Mouse (Mus musculus) MEL (cell line): Measurements from ENCODE around the gene Ift52. TPM values are rescaled to one million over a fixed set of nuclear protein-coding genes. Genes with fewer than 3 reads are reported as not detected.

Source experiments
- DNase-seq: peaks from one replicate; pipeline ENCODE4 v3.0.0; 2011; ENCODE audit warnings: low read depth, low spot score
- H3K27ac ChIP-seq: 2 replicates; pipeline ENCODE4 v1.5.1; 2012; ENCODE audit warnings: low read depth, mild to moderate bottlenecking, control low read depth, low read length, moderate library complexity; ENCODE audit not compliant: control insufficient read depth
- H3K27me3 ChIP-seq, 2 experiments: fragments of 150-350 bp in 1 of 2; sonication (generic) in 1 of 2; 2 replicates each; pipeline ENCODE4 v1.6.1; 2012; ENCODE audit warnings: low read length in 2 of 2, mild to moderate bottlenecking in 2 of 2, improper control_type of control experiment in 1 of 2, moderate library complexity in 1 of 2; ENCODE audit not compliant: insufficient read depth in 2 of 2, control insufficient read depth in 1 of 2
- H3K36me3 ChIP-seq, 2 experiments: 2 replicates each; pipeline ENCODE4 v1.6.1; 2012 to 2014; ENCODE audit warnings: low read length in 2 of 2, improper control_type of control experiment in 1 of 2, inconsistent platforms in 1 of 2, mild to moderate bottlenecking in 1 of 2; ENCODE audit not compliant: insufficient read depth in 2 of 2, control insufficient read depth in 1 of 2
- H3K4me1 ChIP-seq, 2 experiments: fragments of 150-350 bp in 1 of 2; sonication (generic) in 1 of 2; 2 replicates each; pipeline ENCODE4 v1.6.1; 2012; ENCODE audit warnings: low read length in 2 of 2, improper control_type of control experiment in 1 of 2, mild to moderate bottlenecking in 1 of 2; ENCODE audit not compliant: insufficient read depth in 2 of 2, control insufficient read depth in 1 of 2
- H3K4me3 ChIP-seq, 2 experiments: fragments of 150-350 bp in 1 of 2; sonication (generic) in 1 of 2; 2 replicates each; pipeline ENCODE4 v1.5.1; 2012; ENCODE audit warnings: low read depth in 2 of 2, low read length in 2 of 2, mild to moderate bottlenecking in 2 of 2, moderate library complexity in 2 of 2, control low read depth in 1 of 2, improper control_type of control experiment in 1 of 2; ENCODE audit not compliant: control insufficient read depth in 1 of 2, insufficient read depth in 1 of 2
- H3K79me2 ChIP-seq: 2 replicates; pipeline ENCODE4 v1.6.1; 2012; ENCODE audit warnings: mild to moderate bottlenecking, low read length, moderate library complexity; ENCODE audit not compliant: control insufficient read depth, poor library complexity, insufficient read depth
- H3K9ac ChIP-seq: 2 replicates; pipeline ENCODE4 v1.6.1; 2012; ENCODE audit warnings: low read depth, mild to moderate bottlenecking, control low read depth, low read length, moderate library complexity; ENCODE audit not compliant: control insufficient read depth, poor library complexity, severe bottlenecking
- H3K9me3 ChIP-seq: fragments of 150-350 bp; sonication (generic); replicated peaks from 2 replicates; pipeline ENCODE4 v1.6.1; 2012; ENCODE audit warnings: mild to moderate bottlenecking, low read length, improper control_type of control experiment, moderate library complexity; ENCODE audit not compliant: insufficient read depth
- CHD1 ChIP-seq: IDR thresholded peaks from 2 replicates; pipeline ENCODE4 v1.6.1; 2012; ENCODE audit warnings: low read depth, mild to moderate bottlenecking, inconsistent platforms, low read length, improper control_type of control experiment
- CHD2 ChIP-seq: IDR thresholded peaks from 2 replicates; pipeline ENCODE4 v1.6.1; 2011; ENCODE audit warnings: low read length, improper control_type of control experiment
- CTCF ChIP-seq, 3 experiments: IDR thresholded peaks in 2 of 3; conservative IDR thresholded peaks in 1 of 3; 2 replicates each; pipeline ENCODE4 v1.5.1; 2011 to 2012; ENCODE audit warnings: low read length in 3 of 3, low read depth in 2 of 3, mild to moderate bottlenecking in 2 of 3, improper control_type of control experiment in 1 of 3, inconsistent platforms in 1 of 3, mixed read lengths in 1 of 3, moderate library complexity in 1 of 3; ENCODE audit not compliant: control insufficient read depth in 1 of 3, insufficient read depth in 1 of 3, poor library complexity in 1 of 3, severe bottlenecking in 1 of 3
- E2F4 ChIP-seq: IDR thresholded peaks from 2 replicates; pipeline ENCODE4 v1.6.1; 2011; ENCODE audit warnings: low read depth, low read length, improper control_type of control experiment, borderline replicate concordance
- ELF1 ChIP-seq: IDR thresholded peaks from 2 replicates; pipeline ENCODE4 v1.6.1; 2014; ENCODE audit warnings: low read depth, mild to moderate bottlenecking, inconsistent platforms, low read length, improper control_type of control experiment, moderate library complexity
- HCFC1 ChIP-seq: IDR thresholded peaks from 2 replicates; pipeline ENCODE4 v1.6.1; 2012; ENCODE audit warnings: low read depth, mild to moderate bottlenecking, inconsistent platforms, low read length, improper control_type of control experiment, moderate library complexity
- JUND ChIP-seq: IDR thresholded peaks from 2 replicates; pipeline ENCODE4 v1.6.1; 2011; ENCODE audit warnings: low read depth, mild to moderate bottlenecking, improper control_type of control experiment, low read length
- KAT2A ChIP-seq: conservative IDR thresholded peaks from 2 replicates; pipeline ENCODE4 v1.6.1; 2012; ENCODE audit warnings: low read depth, low read length, improper control_type of control experiment, inconsistent platforms
- MAFK ChIP-seq: IDR thresholded peaks from 2 replicates; pipeline ENCODE4 v1.6.1; 2011; ENCODE audit warnings: low read depth, mild to moderate bottlenecking, low read length, improper control_type of control experiment, borderline replicate concordance
- MAX ChIP-seq: IDR thresholded peaks from 2 replicates; pipeline ENCODE4 v1.6.1; 2011; ENCODE audit warnings: low read length, improper control_type of control experiment
- MEF2A ChIP-seq: IDR thresholded peaks from 2 replicates; pipeline ENCODE4 v1.6.1; 2014; ENCODE audit warnings: low read depth, mild to moderate bottlenecking, inconsistent platforms, low read length, improper control_type of control experiment; ENCODE audit not compliant: poor library complexity, insufficient replicate concordance, severe bottlenecking; ENCODE audit errors: extremely low read depth
- MXI1 ChIP-seq: IDR thresholded peaks from 2 replicates; pipeline ENCODE4 v1.6.1; 2011; ENCODE audit warnings: mild to moderate bottlenecking, low read depth, low read length, improper control_type of control experiment
- MYB ChIP-seq: IDR thresholded peaks from 2 replicates; pipeline ENCODE4 v1.6.1; 2011; ENCODE audit warnings: mild to moderate bottlenecking, low read depth, low read length, improper control_type of control experiment
- POLR2AphosphoS2 ChIP-seq: IDR thresholded peaks from 2 replicates; pipeline ENCODE4 v1.6.1; 2011; ENCODE audit warnings: low read length, improper control_type of control experiment
- SIN3A ChIP-seq: IDR thresholded peaks from 2 replicates; pipeline ENCODE4 v1.6.1; 2012; ENCODE audit warnings: low read length, improper control_type of control experiment, inconsistent platforms
- SMC3 ChIP-seq: IDR thresholded peaks from 2 replicates; pipeline ENCODE4 v1.6.1; 2011; ENCODE audit warnings: low read depth, low read length, improper control_type of control experiment
- TCF12 ChIP-seq: IDR thresholded peaks from 2 replicates; pipeline ENCODE4 v1.6.1; 2014; ENCODE audit warnings: low read depth, mild to moderate bottlenecking, inconsistent platforms, low read length, improper control_type of control experiment, moderate library complexity
- UBTF ChIP-seq: IDR thresholded peaks from 2 replicates; pipeline ENCODE4 v1.6.1; 2012; ENCODE audit warnings: low read depth, mild to moderate bottlenecking, inconsistent platforms, low read length, improper control_type of control experiment, moderate library complexity, borderline replicate concordance; ENCODE audit not compliant: insufficient read depth
- USF2 ChIP-seq, 2 experiments: IDR thresholded peaks; 2 replicates each; pipeline ENCODE4 v1.6.1; 2011 to 2012; ENCODE audit warnings: improper control_type of control experiment in 2 of 2, low read length in 2 of 2, borderline replicate concordance in 1 of 2, inconsistent platforms in 1 of 2, low read depth in 1 of 2, mild to moderate bottlenecking in 1 of 2; ENCODE audit not compliant: insufficient read depth in 1 of 2
- ZKSCAN1 ChIP-seq: IDR thresholded peaks from 2 replicates; pipeline ENCODE4 v1.6.1; 2012; ENCODE audit warnings: low read depth, mild to moderate bottlenecking, inconsistent platforms, low read length, improper control_type of control experiment, moderate library complexity
- ZMIZ1 ChIP-seq: IDR thresholded peaks from 2 replicates; pipeline ENCODE4 v1.6.1; 2012; ENCODE audit warnings: low read depth, mild to moderate bottlenecking, inconsistent platforms, low read length, improper control_type of control experiment, moderate library complexity
- ZNF384 ChIP-seq: IDR thresholded peaks from 2 replicates; pipeline ENCODE4 v1.6.1; 2012; ENCODE audit warnings: low read depth, mild to moderate bottlenecking, inconsistent platforms, low read length, improper control_type of control experiment
- polyA plus RNA-seq, 2 experiments: library from polyadenylated mRNA; stranded (reverse) in 1 of 2; unstranded in 1 of 2; fragments of >175 nt in 1 of 2; fragments of >200 nt in 1 of 2; gene quantifications; 2 replicates each; pipeline versions ENCODE4 v1.2.1 to v1.2.4; 2012; ENCODE audit warnings: low replicate concordance in 2 of 2, low read depth in 1 of 2; ENCODE audit not compliant: insufficient read length in 2 of 2, insufficient read depth in 1 of 2, missing spikeins in 1 of 2
- total RNA-seq: library from RNA; depleted of rRNA; stranded (reverse); fragments of 300-350 nt; gene quantifications from 2 replicates; pipeline ENCODE4 v1.2.3, GENCODE M21; 2012

Ift52 gene
- total and polyA plus RNA-seq, 3 experiments: 10.9 to 32.7 TPM; not detected in 1

DNA sequence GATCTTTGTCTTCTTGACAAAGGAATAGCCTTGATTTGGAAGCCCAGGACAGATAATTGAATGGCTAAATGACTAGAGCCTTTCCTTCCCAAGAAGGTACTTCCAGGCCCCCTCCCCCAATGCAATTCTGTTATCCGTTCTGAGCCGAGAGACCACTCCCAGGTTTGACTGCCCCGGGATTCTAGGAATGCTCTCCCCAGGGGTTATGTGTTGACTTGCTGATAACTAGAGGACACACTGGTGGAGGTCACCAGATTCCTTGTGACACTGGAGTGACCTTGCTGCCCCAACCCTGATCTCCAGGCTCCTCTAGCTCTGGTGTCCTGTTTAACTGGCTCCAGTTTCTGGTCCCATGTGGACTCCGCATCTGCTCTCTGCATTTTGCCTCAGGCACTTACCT, 34.9 kb downstream of the Ift52 start:
- no peak for DNase-seq
- Histone ChIP-seq H3K9me3 (no peaks in the 10 kb centered on the region), H3K27me3 (no peaks in the 10 kb centered on the region), H3K27ac (no peak overlapping the region), H3K4me1 (peaks cover 0 to 16% of the 10 kb centered on the region in 2 experiments; a peak in 2 of 4 replicates), H3K36me3 (peaks cover 0 to 15% of the 10 kb centered on the region in 2 experiments; a peak in 2 of 4 replicates), H3K9ac (no peak overlapping the region), H3K79me2 (peaks cover 27% of the 10 kb centered on the region), H3K4me3 (no peak overlapping the region)
- no peak for TF ChIP-seq ELF1
- no peak for TF ChIP-seq MAFK
- no peak for TF ChIP-seq MEF2A
- TF ChIP-seq ZKSCAN1: no peak

DNA sequence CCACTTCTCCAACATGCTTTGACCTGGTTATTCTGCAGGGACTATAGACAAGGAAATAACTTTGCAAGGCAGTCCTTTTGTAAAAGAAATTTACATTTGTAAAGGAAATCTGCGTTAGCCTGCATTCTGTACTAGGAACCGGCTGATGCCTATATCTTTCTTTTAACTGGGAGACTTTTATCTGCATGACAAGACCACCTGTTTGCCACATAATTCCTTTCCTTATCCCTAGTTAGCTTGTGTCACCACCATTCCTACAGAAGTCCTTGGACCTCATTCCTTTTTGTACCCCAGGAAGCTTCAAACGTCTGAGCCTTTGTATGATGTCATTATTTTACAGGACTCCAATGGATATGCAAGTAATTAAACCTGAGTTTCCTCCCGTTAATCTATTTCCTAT, 35.7 kb downstream of the Ift52 start:
- Histone ChIP-seq H3K4me3 (no peak overlapping the region), H3K36me3 (peaks cover 0 to 17% of the 10 kb centered on the region in 2 experiments; a peak in 2 of 4 replicates), H3K4me1 (peaks cover 0 to 16% of the 10 kb centered on the region in 2 experiments; a peak in 2 of 4 replicates), H3K27ac (no peak overlapping the region), H3K79me2 (peaks cover 32% of the 10 kb centered on the region), H3K9ac (no peak overlapping the region), H3K27me3 (no peaks in the 10 kb centered on the region), H3K9me3 (no peaks in the 10 kb centered on the region)
- no peak for TF ChIP-seq ZKSCAN1
- no peak for TF ChIP-seq ZMIZ1
- no peak for TF ChIP-seq SIN3A
- no peak for TF ChIP-seq JUND
- no peak for TF ChIP-seq MYB
- no peak for TF ChIP-seq CHD1
- no peak for TF ChIP-seq CTCF (IDR thresholded peaks at IDR 0.05 in 2 of 3, conservative IDR thresholded peaks at IDR 0.05 in 1 of 3; ENCODE audit: control insufficient read depth in 1 of 3, insufficient read depth in 1 of 3, low read depth in 2 of 3, low read length in 3 of 3, poor library complexity in 1 of 3, severe bottlenecking in 1 of 3)
- no peak for TF ChIP-seq KAT2A
- no peak for DNase-seq

DNA sequence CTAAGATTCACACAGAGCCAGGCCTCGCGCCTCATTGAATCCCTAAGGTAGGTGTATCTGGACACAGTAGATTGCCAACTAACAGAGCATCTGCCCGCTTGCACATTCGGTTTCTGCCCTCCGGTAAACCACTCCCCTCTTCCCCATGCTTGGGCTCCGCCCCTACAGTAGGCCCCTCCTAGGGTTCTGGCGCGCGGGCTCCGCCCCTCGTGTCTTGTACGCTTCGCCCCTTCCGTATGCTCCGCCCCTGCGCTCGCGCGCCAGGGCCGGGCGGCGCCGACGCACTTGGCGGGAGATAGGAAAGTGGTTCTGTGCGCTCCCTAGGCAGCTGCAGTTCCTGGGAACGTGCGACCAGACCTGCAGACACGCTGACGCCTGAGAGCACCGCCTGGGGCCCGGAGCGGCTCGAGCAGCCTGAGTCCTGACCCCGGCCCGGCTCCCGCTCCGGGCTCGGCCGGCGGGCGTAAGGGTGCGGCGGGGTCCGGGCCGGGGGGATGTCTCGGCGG, 37.2 kb downstream of the Ift52 start, which contains the start of gene Mybl2:
TSS of gene Mybl2 (plus strand) at position 353 of the 506 bp plus-strand sequence.
- Histone ChIP-seq H3K4me1 (peaks cover 0 to 16% of the 10 kb centered on the region in 2 experiments; a peak in 2 of 4 replicates), H3K79me2 (peaks cover 46% of the 10 kb centered on the region), H3K4me3 (peak within 1 kb of the TSS; percentile 75 to 85), H3K9me3 (no peaks in the 10 kb centered on the region), H3K9ac (peak within 1 kb of the TSS; percentile 93), H3K27ac (peak within 1 kb of the TSS; percentile 46), H3K36me3 (peaks cover 0 to 17% of the 10 kb centered on the region in 2 experiments; a peak in 2 of 4 replicates), H3K27me3 (no peaks in the 10 kb centered on the region)
- peak; percentile 97 for DNase-seq
- TF ChIP-seq MEF2A (no peak), MAFK (no peak), MXI1 (peak; percentile 90), ELF1 (peak; percentile 64), CHD1 (no peak), CHD2 (no peak), CTCF (IDR thresholded peaks at IDR 0.05 in 2 of 3, conservative IDR thresholded peaks at IDR 0.05 in 1 of 3; ENCODE audit: control insufficient read depth in 1 of 3, insufficient read depth in 1 of 3, low read depth in 2 of 3, low read length in 3 of 3, poor library complexity in 1 of 3, severe bottlenecking in 1 of 3) (no peak), JUND (no peak), SMC3 (no peak), KAT2A (no peak), HCFC1 (peak; percentile 53), USF2 (IDR thresholded peaks at IDR 0.05; ENCODE audit: borderline replicate concordance in 1 of 2, insufficient read depth in 1 of 2, low read depth in 1 of 2, low read length in 2 of 2) (no peak), MAX (peak; percentile 62), TCF12 (peak; percentile 59), E2F4 (peak; percentile 96), UBTF (no peak), ZNF384 (no peak), ZMIZ1 (no peak; the same call in 1 of the 2 replicates), MYB (no peak), POLR2AphosphoS2 (peak; percentile 72)
